Mouse (Mus musculus): Measurements from ENCODE around the gene Oasl1. TPM values are rescaled to one million over a fixed set of nuclear protein-coding genes. Genes with fewer than 3 reads are reported as not detected.
"Not testable (repeated sequence)": the region's sequence is repeated elsewhere in the genome, so short reads cannot be mapped to it uniquely, and the experiment has no call there.

The Oasl1 gene
- polyA plus RNA-seq, 1 experiment from 2014 or later = 0.26 TPM

GRCm38 (mm10) chr5:114902413-114902812 lies 20.6 kb upstream of the Oasl1 start:
- no peak overlapping the region for H3K27ac ChIP-seq
- no peak overlapping the region for H3K4me3 ChIP-seq (replicated peaks)
- H3K9me3 ChIP-seq = peaks cover 2% of the 10 kb centered on the region; the same call in 1 of the 2 replicates
- 37% methylated on average over 1 of the region's 1 CpGs for WGBS
- H3K27me3 ChIP-seq = no peaks in the 10 kb centered on the region
- no peak for ATAC-seq (ENCODE audit: low FRiP score)
- peaks cover 7% of the 10 kb centered on the region for H3K4me1 ChIP-seq
- H3K36me3 ChIP-seq (replicated peaks) = no peaks in the 10 kb centered on the region
- H3K9ac ChIP-seq = no peak overlapping the region
- H3K4me2 ChIP-seq = no peak overlapping the region

GRCm38 (mm10) chr5:114908598-114909305 lies 14.3 kb upstream of the Oasl1 start:
- Histone ChIP-seq H3K27ac (no peak overlapping the region), H3K36me3 (replicated peaks) (no peaks in the 10 kb centered on the region), H3K4me2 (no peak overlapping the region), H3K4me3 (replicated peaks) (no peak overlapping the region), H3K27me3 (no peaks in the 10 kb centered on the region), H3K9me3 (peaks cover 2% of the 10 kb centered on the region; the same call in 1 of the 2 replicates), H3K4me1 (0 out of 2 replicates have a peak, but pooled peaks cover 4% of the 10 kb centered on the region), H3K9ac (no peak overlapping the region)
- ATAC-seq (ENCODE audit: low FRiP score) = no peak
- WGBS = 54% methylated on average over 13 of the region's 13 CpGs

GRCm38 (mm10) chr5:114913686-114914085 lies 9.4 kb upstream of the Oasl1 start:
- Histone ChIP-seq H3K36me3 (replicated peaks) (no peaks in the 10 kb centered on the region), H3K27ac (no peak overlapping the region), H3K27me3 (no peaks in the 10 kb centered on the region), H3K9ac (no peak overlapping the region), H3K9me3 (no peaks in the 10 kb centered on the region), H3K4me1 (no peaks in the 10 kb centered on the region), H3K4me2 (no peak overlapping the region), H3K4me3 (replicated peaks) (no peak overlapping the region)
- 75% methylated on average over 4 of the region's 4 CpGs for WGBS
- ATAC-seq (ENCODE audit: low FRiP score) = no peak

GRCm38 (mm10) chr5:114914855-114915254 lies 8.2 kb upstream of the Oasl1 start:
- H3K27ac ChIP-seq = no peak overlapping the region
- ATAC-seq (ENCODE audit: low FRiP score) = no peak
- WGBS = 78% methylated on average over 8 of the region's 8 CpGs
- H3K9ac ChIP-seq = no peak overlapping the region
- H3K27me3 ChIP-seq = no peaks in the 10 kb centered on the region
- H3K4me2 ChIP-seq = no peak overlapping the region
- no peak overlapping the region for H3K4me3 ChIP-seq (replicated peaks)
- H3K36me3 ChIP-seq (replicated peaks) = no peaks in the 10 kb centered on the region
- H3K4me1 ChIP-seq = no peaks in the 10 kb centered on the region
- H3K9me3 ChIP-seq = no peaks in the 10 kb centered on the region

GRCm38 (mm10) chr5:114915854-114916253 lies 7.2 kb upstream of the Oasl1 start:
- Histone ChIP-seq H3K9ac (no peak overlapping the region), H3K27ac (no peak overlapping the region), H3K27me3 (no peaks in the 10 kb centered on the region), H3K36me3 (replicated peaks) (no peaks in the 10 kb centered on the region), H3K4me2 (no peak overlapping the region), H3K4me3 (replicated peaks) (no peak overlapping the region), H3K4me1 (no peaks in the 10 kb centered on the region), H3K9me3 (no peaks in the 10 kb centered on the region)
- 77% methylated on average over 5 of the region's 5 CpGs for WGBS
- no peak for ATAC-seq (ENCODE audit: low FRiP score)

GRCm38 (mm10) chr5:114916777-114917176 lies 6.3 kb upstream of the Oasl1 start:
- no peaks in the 10 kb centered on the region for H3K27me3 ChIP-seq
- H3K27ac ChIP-seq = no peak overlapping the region
- no peaks in the 10 kb centered on the region for H3K9me3 ChIP-seq
- H3K4me2 ChIP-seq = no peak overlapping the region
- no peaks in the 10 kb centered on the region for H3K36me3 ChIP-seq (replicated peaks)
- no peak overlapping the region for H3K4me3 ChIP-seq (replicated peaks)
- no peaks in the 10 kb centered on the region for H3K4me1 ChIP-seq
- WGBS = 84% methylated on average over 4 of the region's 4 CpGs
- ATAC-seq (ENCODE audit: low FRiP score) = no peak
- H3K9ac ChIP-seq = no peak overlapping the region

GRCm38 (mm10) chr5:114917357-114917756 lies 5.7 kb upstream of the Oasl1 start:
- H3K27ac ChIP-seq; H3K27me3 ChIP-seq; H3K4me2 ChIP-seq; ATAC-seq (ENCODE audit: low FRiP score); H3K36me3 ChIP-seq (replicated peaks); H3K4me3 ChIP-seq (replicated peaks); H3K4me1 ChIP-seq; H3K9me3 ChIP-seq; H3K9ac ChIP-seq: not testable (repeated sequence)
- WGBS = 98% methylated on average over 5 of the region's 5 CpGs

GRCm38 (mm10) chr5:114921551-114922365 lies 1.3 kb upstream of the Oasl1 start:
- H3K27me3 ChIP-seq = no peaks in the 10 kb centered on the region
- no peak overlapping the region for H3K27ac ChIP-seq
- H3K4me3 ChIP-seq (replicated peaks) = no peak overlapping the region
- no peak overlapping the region for H3K4me2 ChIP-seq
- no peak overlapping the region for H3K9ac ChIP-seq
- H3K4me1 ChIP-seq = peaks cover 12% of the 10 kb centered on the region
- no peak for ATAC-seq (ENCODE audit: low FRiP score)
- H3K9me3 ChIP-seq = no peaks in the 10 kb centered on the region
- H3K36me3 ChIP-seq (replicated peaks) = no peaks in the 10 kb centered on the region
- WGBS = 81% methylated on average over 19 of the region's 19 CpGs

- H3K4me3 ChIP-seq (replicated peaks) = no peak overlapping the region
- peak; percentile 67; the same call in 1 of the 2 replicates for ATAC-seq (ENCODE audit: low FRiP score)
- no peaks in the 10 kb centered on the region for H3K36me3 ChIP-seq (replicated peaks)
- H3K27me3 ChIP-seq = no peaks in the 10 kb centered on the region
- H3K27ac ChIP-seq = no peak overlapping the region
- peaks cover 12% of the 10 kb centered on the region for H3K4me1 ChIP-seq
- 67% methylated on average over 10 of the region's 10 CpGs for WGBS
- no peaks in the 10 kb centered on the region for H3K9me3 ChIP-seq
- no peak overlapping the region for H3K9ac ChIP-seq
- H3K4me2 ChIP-seq = no peak overlapping the region
Measured at GRCm38 (mm10) chr5:114922366-114922731, 691 bp upstream of the Oasl1 start.

- Histone ChIP-seq H3K27ac (no peak overlapping the region), H3K4me2 (no peak overlapping the region), H3K4me3 (replicated peaks) (no peak overlapping the region), H3K9me3 (no peaks in the 10 kb centered on the region), H3K4me1 (peaks cover 12% of the 10 kb centered on the region), H3K27me3 (no peaks in the 10 kb centered on the region), H3K36me3 (replicated peaks) (no peaks in the 10 kb centered on the region), H3K9ac (no peak overlapping the region)
- WGBS = 65% methylated on average over 1 of the region's 1 CpGs
- ATAC-seq (ENCODE audit: low FRiP score) = no peak
Measured at GRCm38 (mm10) chr5:114926153-114926684, 3.2 kb downstream of the Oasl1 start.

- no peak overlapping the region for H3K9ac ChIP-seq
- H3K9me3 ChIP-seq = no peaks in the 10 kb centered on the region
- 82% methylated on average over 9 of the region's 9 CpGs for WGBS
- no peak overlapping the region for H3K4me2 ChIP-seq
- no peak overlapping the region for H3K4me3 ChIP-seq (replicated peaks)
- no peak overlapping the region for H3K27ac ChIP-seq
- no peak for ATAC-seq (ENCODE audit: low FRiP score)
- H3K36me3 ChIP-seq (replicated peaks) = no peaks in the 10 kb centered on the region
- no peaks in the 10 kb centered on the region for H3K27me3 ChIP-seq
- H3K4me1 ChIP-seq = peaks cover 12% of the 10 kb centered on the region
Measured at GRCm38 (mm10) chr5:114926753-114927152, 3.7 kb downstream of the Oasl1 start.

- no peak overlapping the region for H3K9ac ChIP-seq
- peaks cover 4% of the 10 kb centered on the region; the same call in 1 of the 2 replicates for H3K4me1 ChIP-seq
- H3K36me3 ChIP-seq (replicated peaks) = no peaks in the 10 kb centered on the region
- 0 out of 2 replicates have a peak, but pooled peaks cover 4% of the 10 kb centered on the region for H3K27me3 ChIP-seq
- ATAC-seq (ENCODE audit: low FRiP score) = no peak
- H3K27ac ChIP-seq = no peak overlapping the region
- H3K4me2 ChIP-seq = no peak overlapping the region
- no peaks in the 10 kb centered on the region for H3K9me3 ChIP-seq
- no peak overlapping the region for H3K4me3 ChIP-seq (replicated peaks)
- WGBS = 61% methylated on average over 5 of the region's 5 CpGs
Measured at GRCm38 (mm10) chr5:114931626-114932025, 8.6 kb downstream of the Oasl1 start.
